Mouse (Mus musculus) heart, postnatal 0 days (tissue): ENCODE measurements around the gene Gzmm.

Source experiments
- CTCF ChIP-seq: IDR thresholded peaks from 2 replicates; pipeline ENCODE4 v1.5.1; 2016; ENCODE audit warnings: antibody characterized with exemption, control low read depth, low read depth
- EP300 ChIP-seq: IDR thresholded peaks from 2 replicates; pipeline ENCODE4 v1.6.1; 2016; ENCODE audit warnings: antibody characterized with exemption, low read depth

- TF ChIP-seq CTCF (no peak), EP300 (no peak)
Observed at GRCm38 (mm10) chr10:79652789-79653188, 36.0 kb upstream of the Gzmm start.
